Mouse (Mus musculus) limb, embryonic 12.5 days (tissue): ENCODE measurements around the gene Catsper1. TPM values are rescaled to one million over a fixed set of nuclear protein-coding genes. Genes with fewer than 3 reads are reported as not detected.
A peak's percentile ranks its signal among the peaks of the same experiment; 100 is the strongest.

Experiments
- ATAC-seq: fragments of 200-750 bp; cut with Nextera tagmentation; 2 replicates; pipeline ENCODE4 v1.8.0; 2017; ENCODE audit warnings: low read depth, moderate TSS enrichment; ENCODE audit not compliant: insufficient number of reproducible peaks, insufficient read depth, low FRiP score, low TSS enrichment
- H3K27ac ChIP-seq: fragments of 300-500 bp; sonication (generic); 2 replicates; pipeline ENCODE4 v1.5.1; 2016; ENCODE audit warnings: mild to moderate bottlenecking, moderate library complexity
- H3K27me3 ChIP-seq: fragments of 300-500 bp; sonication (generic); 2 replicates; pipeline ENCODE4 v1.6.1; 2016; ENCODE audit warnings: mild to moderate bottlenecking, moderate library complexity
- H3K36me3 ChIP-seq: fragments of 300-500 bp; sonication (generic); 2 replicates; pipeline ENCODE4 v1.6.1; 2016; ENCODE audit warnings: mild to moderate bottlenecking, moderate library complexity
- H3K4me1 ChIP-seq: fragments of 300-500 bp; sonication (generic); replicated peaks from 2 replicates; pipeline ENCODE4 v1.6.1; 2016
- H3K4me2 ChIP-seq: fragments of 300-500 bp; sonication (generic); 2 replicates; pipeline ENCODE4 v1.6.1; 2016; ENCODE audit warnings: mild to moderate bottlenecking, moderate library complexity
- H3K4me3 ChIP-seq: fragments of 300-500 bp; sonication (generic); replicated peaks from 2 replicates; pipeline ENCODE4 v1.5.1; 2016; ENCODE audit warnings: mild to moderate bottlenecking
- H3K9ac ChIP-seq: fragments of 300-500 bp; sonication (generic); replicated peaks from 2 replicates; pipeline ENCODE4 v1.6.1; 2016; ENCODE audit warnings: mild to moderate bottlenecking, moderate library complexity
- H3K9me3 ChIP-seq: fragments of 300-500 bp; sonication (generic); 2 replicates; pipeline ENCODE4 v1.6.1; 2016; ENCODE audit warnings: mild to moderate bottlenecking, moderate library complexity
- WGBS: fragments of 180-500 bp; shearing (Covaris S2); methylation state at CpG from one replicate; pipeline ENCODE4 v1.1.7; 2016; 5-methylcytosine and 5-hydroxymethylcytosine counted together
- polyA plus RNA-seq: library from polyadenylated mRNA; unstranded; fragments of >200 nt; fragmentation: Nextera tagmentation; extraction: Ambion mirVana; gene quantifications from 2 replicates; pipeline ENCODE4 v1.2.1, GENCODE M21; 2016

The Catsper1 gene
- polyA plus RNA-seq, 1 experiment from 2014 or later = not detected

DNA sequence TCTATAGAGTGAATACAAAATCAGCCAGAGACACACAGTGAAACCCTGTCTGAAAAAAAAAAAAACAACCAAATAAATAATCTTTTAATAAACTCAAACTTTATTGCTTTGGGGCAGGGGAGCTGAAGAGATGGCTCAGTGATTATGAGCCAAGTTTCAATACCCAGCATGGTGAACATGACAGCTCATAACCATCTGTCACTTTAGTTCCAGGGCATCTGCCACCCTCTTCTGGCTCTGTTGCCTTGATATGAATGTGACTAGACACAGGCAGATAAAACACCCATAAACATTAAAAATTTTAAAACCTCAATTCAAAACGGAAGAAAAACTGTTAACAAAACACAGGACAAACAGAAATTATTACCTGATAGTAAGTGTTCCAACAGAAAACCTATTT lies 41.9 kb downstream of the Catsper1 start:
- ATAC-seq = no peak
- Histone ChIP-seq H3K4me1 (no peaks in the 10 kb centered on the region), H3K9me3 (no peaks in the 10 kb centered on the region), H3K4me2 (no peak overlapping the region), H3K4me3 (no peak overlapping the region), H3K27ac (no peak overlapping the region), H3K27me3 (no peaks in the 10 kb centered on the region), H3K9ac (no peak overlapping the region), H3K36me3 (peaks cover 73% of the 10 kb centered on the region)
- 91% methylated on average over 1 of the region's 1 CpGs for WGBS

DNA sequence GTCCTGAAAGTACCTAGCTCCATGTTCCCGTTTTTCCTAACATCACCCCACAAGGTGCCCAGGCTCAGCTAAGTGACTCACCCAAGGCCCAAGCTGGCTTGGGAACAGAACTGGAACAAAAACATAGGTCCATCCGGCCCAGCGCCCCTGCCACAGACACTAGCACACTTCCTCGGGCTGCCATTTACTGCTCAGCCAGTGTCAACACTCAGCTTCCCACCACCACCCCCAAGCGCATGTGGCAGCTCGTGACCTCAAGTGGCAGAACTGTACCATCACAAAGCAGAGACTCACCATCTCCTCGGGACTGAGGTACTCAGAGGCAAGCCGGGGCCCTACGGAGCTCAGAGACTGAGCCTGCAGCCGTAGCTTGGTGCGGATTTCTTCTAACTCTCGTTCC lies 47.8 kb downstream of the Catsper1 start:
- Histone ChIP-seq H3K4me1 (peaks cover 13% of the 10 kb centered on the region), H3K27ac (no peak overlapping the region), H3K9me3 (no peaks in the 10 kb centered on the region), H3K4me2 (no peak overlapping the region), H3K9ac (no peak overlapping the region), H3K4me3 (no peak overlapping the region), H3K36me3 (peaks cover 82% of the 10 kb centered on the region), H3K27me3 (no peaks in the 10 kb centered on the region)
- ATAC-seq = no peak
- 93% methylated on average over 12 of the region's 12 CpGs for WGBS

DNA sequence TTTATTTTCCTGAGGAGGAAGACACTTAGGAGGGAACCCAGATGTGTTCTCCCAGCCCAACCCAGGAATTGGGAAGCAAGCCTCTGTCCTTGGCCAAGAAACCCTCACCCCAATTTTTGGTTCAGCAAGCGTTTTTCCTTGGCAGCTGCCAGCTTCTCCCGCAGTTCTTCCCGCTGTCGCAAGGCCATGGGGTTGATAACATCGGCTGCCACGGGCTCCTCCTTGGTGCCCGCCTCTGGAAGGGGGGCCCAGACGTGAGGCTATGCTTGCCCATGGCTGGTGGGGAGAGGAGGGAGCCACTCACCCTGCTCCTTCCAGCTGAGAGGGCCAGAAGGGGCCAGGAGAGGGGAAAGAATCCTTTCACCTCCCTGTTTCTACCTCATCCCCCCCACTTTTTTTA lies 49.2 kb downstream of the Catsper1 start:
- WGBS = 94% methylated on average over 8 of the region's 8 CpGs
- no peak overlapping the region for H3K4me2 ChIP-seq
- no peak overlapping the region for H3K9ac ChIP-seq
- peaks cover 21% of the 10 kb centered on the region for H3K4me1 ChIP-seq
- H3K27ac ChIP-seq = no peak overlapping the region
- no peaks in the 10 kb centered on the region for H3K9me3 ChIP-seq
- no peaks in the 10 kb centered on the region for H3K27me3 ChIP-seq
- no peak overlapping the region for H3K4me3 ChIP-seq
- H3K36me3 ChIP-seq = peaks cover 69% of the 10 kb centered on the region
- ATAC-seq = no peak

DNA sequence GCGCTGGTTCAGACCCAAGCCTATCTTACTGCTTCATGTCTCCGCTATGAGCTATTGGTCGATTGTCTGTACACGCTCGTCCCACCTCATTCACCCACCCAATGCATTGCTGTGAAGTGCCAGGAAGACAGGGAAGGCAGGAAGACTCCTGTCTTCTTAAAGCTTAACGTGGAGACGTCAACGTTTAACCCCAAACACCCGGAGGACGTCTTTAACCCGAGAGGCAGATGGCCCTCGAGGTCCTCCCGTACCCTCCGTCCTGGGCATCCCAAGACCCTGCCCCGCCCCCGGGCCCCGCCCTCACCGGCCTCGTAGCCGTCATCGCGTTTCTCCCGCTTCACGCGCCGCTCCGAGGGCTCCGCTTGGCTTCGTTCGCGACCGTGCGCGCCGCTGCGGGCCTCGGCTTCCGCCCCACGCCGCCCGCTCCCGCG lies 52.5 kb downstream of the Catsper1 start:
- Histone ChIP-seq H3K9ac (peak overlapping the region; percentile 94), H3K4me3 (peak overlapping the region; percentile 99), H3K4me1 (peaks cover 29% of the 10 kb centered on the region), H3K27ac (peak overlapping the region; percentile 81), H3K4me2 (peak overlapping the region; percentile 93), H3K9me3 (no peaks in the 10 kb centered on the region), H3K36me3 (peaks cover 35% of the 10 kb centered on the region), H3K27me3 (no peaks in the 10 kb centered on the region)
- under 1% methylated on average over 42 of the region's 43 CpGs for WGBS
- no peak for ATAC-seq

DNA sequence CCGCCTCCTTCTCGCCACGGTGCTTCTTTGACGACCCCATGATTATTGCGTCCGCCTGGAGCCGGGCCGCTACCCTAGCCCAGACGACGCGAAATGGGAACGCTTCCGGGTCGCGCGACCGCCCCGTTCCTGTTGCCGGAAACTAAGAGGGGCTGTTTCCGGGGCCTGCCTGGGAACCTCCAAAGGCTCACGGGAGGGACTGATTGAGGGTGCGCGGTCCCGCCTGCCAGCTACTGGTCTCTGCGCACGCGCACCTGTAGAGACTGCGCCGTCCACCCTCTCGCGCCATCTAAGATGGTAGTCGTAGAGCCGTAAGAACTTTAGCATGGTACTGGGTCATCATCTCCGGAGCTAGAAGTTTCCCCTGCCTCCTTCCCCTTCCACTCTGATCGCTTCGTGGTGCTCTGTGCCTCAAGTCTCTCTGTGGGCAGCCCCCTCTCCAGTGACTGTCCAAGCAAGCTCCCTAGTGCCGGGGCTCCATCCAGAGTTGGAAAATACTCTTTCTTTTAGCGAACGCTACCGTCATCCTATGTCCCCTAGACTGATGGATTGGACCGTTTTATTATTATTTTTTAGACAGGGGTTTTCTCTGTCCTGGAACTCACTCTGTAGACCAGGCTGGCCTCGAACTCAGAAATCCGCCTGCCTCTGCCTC lies 53.2 kb downstream of the Catsper1 start, which contains the start of gene Sart1:
TSS of gene Sart1 (minus strand) at position 116 of the 655 bp plus-strand sequence.
- 2% methylated on average over 43 of the region's 43 CpGs for WGBS
- peak within 1 kb of the TSS; percentile 81 for H3K27ac ChIP-seq
- peak; percentile 95 for ATAC-seq

DNA sequence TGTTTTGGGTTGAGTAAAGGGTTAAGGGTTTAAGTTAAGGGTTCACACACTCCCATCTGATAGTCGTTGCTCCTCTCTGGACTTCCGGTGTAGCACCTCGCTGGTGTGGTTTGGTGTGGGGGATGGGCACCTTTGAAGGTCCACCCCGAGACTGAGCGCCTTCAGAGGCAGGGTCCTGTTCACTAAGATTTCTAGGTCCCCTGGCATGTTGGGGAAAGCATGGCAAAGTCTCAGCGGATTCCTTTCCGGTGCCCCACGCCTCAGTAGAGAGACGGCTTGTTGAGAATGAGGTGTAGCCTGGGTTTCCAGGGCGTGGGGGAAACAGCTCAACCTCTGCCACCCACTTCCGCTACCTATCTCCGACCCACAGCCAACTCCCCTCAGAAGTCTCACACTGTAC lies 54.1 kb downstream of the Catsper1 start:
- Histone ChIP-seq H3K27ac (peak overlapping the region; percentile 81), H3K4me3 (peak overlapping the region; percentile 99), H3K4me1 (peaks cover 29% of the 10 kb centered on the region), H3K9ac (peak overlapping the region; percentile 94), H3K36me3 (peaks cover 19% of the 10 kb centered on the region), H3K9me3 (no peaks in the 10 kb centered on the region), H3K27me3 (peaks cover 4% of the 10 kb centered on the region; the same call in 1 of the 2 replicates), H3K4me2 (peak overlapping the region; percentile 93)
- WGBS = 28% methylated on average over 12 of the region's 12 CpGs
- no peak for ATAC-seq

More for the DNA sequence above, 53.2 kb downstream of the Catsper1 start, which contains the start of gene Sart1:
- H3K27me3 ChIP-seq = no peaks in the 10 kb centered on the region
- peak within 1 kb of the TSS; percentile 99 for H3K4me3 ChIP-seq
- H3K9ac ChIP-seq = peak within 1 kb of the TSS; percentile 94
- peaks cover 29% of the 10 kb centered on the region for H3K4me1 ChIP-seq
- peak within 1 kb of the TSS; percentile 93 for H3K4me2 ChIP-seq
- peaks cover 29% of the 10 kb centered on the region for H3K36me3 ChIP-seq
- H3K9me3 ChIP-seq = no peaks in the 10 kb centered on the region

DNA sequence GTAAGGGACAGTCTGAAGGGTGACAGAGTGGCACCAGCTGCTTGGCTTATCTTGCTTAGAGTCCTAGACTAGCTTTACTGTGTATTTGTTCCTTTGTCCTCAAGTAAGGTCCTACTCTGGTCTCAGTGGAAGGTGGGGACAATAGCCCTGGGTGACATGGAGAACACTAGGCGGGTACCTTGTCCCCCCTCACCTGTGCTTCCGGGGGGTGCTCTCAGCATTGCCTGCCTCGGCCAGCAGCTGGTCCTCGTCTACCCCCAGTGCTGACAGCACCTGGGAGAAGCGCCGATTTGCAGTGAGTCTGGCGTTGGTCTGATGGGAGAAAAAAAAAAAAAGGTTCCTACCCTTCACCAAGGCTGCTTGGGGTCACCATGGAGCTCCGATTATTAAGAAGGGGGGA lies 54.9 kb downstream of the Catsper1 start:
- H3K27ac ChIP-seq = peak overlapping the region; percentile 81
- WGBS = 76% methylated on average over 8 of the region's 8 CpGs
- peaks cover 12% of the 10 kb centered on the region for H3K36me3 ChIP-seq
- peak overlapping the region; percentile 93 for H3K4me2 ChIP-seq
- peak overlapping the region; percentile 94 for H3K9ac ChIP-seq
- no peaks in the 10 kb centered on the region for H3K9me3 ChIP-seq
- peak overlapping the region; percentile 99 for H3K4me3 ChIP-seq
- ATAC-seq = no peak
- peaks cover 4% of the 10 kb centered on the region; the same call in 1 of the 2 replicates for H3K27me3 ChIP-seq
- peaks cover 29% of the 10 kb centered on the region for H3K4me1 ChIP-seq

DNA sequence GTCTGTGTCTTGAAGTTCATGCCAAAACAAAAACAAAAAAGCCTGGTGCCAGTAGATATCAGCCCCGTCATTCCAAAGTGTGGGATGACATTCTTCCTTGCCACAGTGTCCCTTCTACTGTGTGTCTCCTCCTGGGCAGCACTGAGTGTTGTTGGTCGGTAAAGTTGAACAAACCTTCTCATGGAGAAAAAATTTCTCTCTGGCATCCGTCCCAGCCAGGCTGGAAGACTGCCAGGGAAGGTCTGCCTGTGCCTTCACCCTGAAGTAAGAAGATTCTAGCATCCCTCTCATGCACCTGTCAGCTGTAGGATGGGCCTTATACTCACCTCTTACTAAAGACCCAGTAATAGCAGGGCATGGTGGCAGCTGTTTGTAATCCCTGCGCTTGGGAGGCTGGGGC lies 57.4 kb downstream of the Catsper1 start:
- no peaks in the 10 kb centered on the region for H3K9me3 ChIP-seq
- H3K27me3 ChIP-seq = peaks cover 4% of the 10 kb centered on the region; the same call in 1 of the 2 replicates
- H3K9ac ChIP-seq = no peak overlapping the region
- H3K27ac ChIP-seq = no peak overlapping the region
- no peak overlapping the region for H3K4me3 ChIP-seq
- no peak overlapping the region for H3K4me2 ChIP-seq
- H3K4me1 ChIP-seq = peaks cover 16% of the 10 kb centered on the region
- no peaks in the 10 kb centered on the region for H3K36me3 ChIP-seq
- WGBS = 84% methylated on average over 4 of the region's 4 CpGs
- no peak for ATAC-seq

Other genes with a start within 250 kb of the Catsper1 start
- gene Yif1a, start 247.2 kb upstream of the Catsper1 start, polyA plus RNA-seq = 60.7 and 69.4 TPM in 2 replicates
- 43.0 and 46.3 TPM in 2 replicates for gene Cnih2, start 237.2 kb upstream of the Catsper1 start, polyA plus RNA-seq
- 237 and 239 TPM in 2 replicates for gene Rab1b, start 228.7 kb upstream of the Catsper1 start, polyA plus RNA-seq
- 28.1 and 32.1 TPM in 2 replicates for gene Klc2, start 217.2 kb upstream of the Catsper1 start, polyA plus RNA-seq
- gene Pacs1, start 62.6 kb upstream of the Catsper1 start, polyA plus RNA-seq = 25.9 and 32.2 TPM in 2 replicates
- gene Sf3b2, start 40.3 kb upstream of the Catsper1 start, polyA plus RNA-seq = 380 and 389 TPM in 2 replicates
- gene Gal3st3, start 37.4 kb upstream of the Catsper1 start, polyA plus RNA-seq = 6.1 and 6.7 TPM in 2 replicates
- 1.4 and 1.9 TPM in 2 replicates for gene Cst6, start 13.8 kb downstream of the Catsper1 start, polyA plus RNA-seq
- 68.6 and 73.5 TPM in 2 replicates for gene Eif1ad, start 31.0 kb downstream of the Catsper1 start, polyA plus RNA-seq
- gene Banf1, start 31.4 kb downstream of the Catsper1 start, polyA plus RNA-seq = 453 and 465 TPM in 2 replicates
- 111 and 118 TPM in 2 replicates for gene Sart1, start 53.0 kb downstream of the Catsper1 start, polyA plus RNA-seq
- gene Tsga10ip, start 66.8 kb downstream of the Catsper1 start, polyA plus RNA-seq = 0.20 TPM in 2 replicates
- 310 and 324 TPM in 2 replicates for gene Drap1, start 89.2 kb downstream of the Catsper1 start, polyA plus RNA-seq
- 65.0 and 69.1 TPM in 2 replicates for gene AI837181, start 89.4 kb downstream of the Catsper1 start, polyA plus RNA-seq
- not detected in 2 replicates for gene Fosl1, start 111.8 kb downstream of the Catsper1 start, polyA plus RNA-seq
- 10.4 and 10.8 TPM in 2 replicates for gene Ccdc85b, start 122.2 kb downstream of the Catsper1 start, polyA plus RNA-seq
- 130 and 140 TPM in 2 replicates for gene Fibp, start 124.9 kb downstream of the Catsper1 start, polyA plus RNA-seq
- 2.2 and 2.9 TPM in 2 replicates for gene Ctsw, start 132.8 kb downstream of the Catsper1 start, polyA plus RNA-seq
- gene Efemp2, start 138.2 kb downstream of the Catsper1 start, polyA plus RNA-seq = 138 and 139 TPM in 2 replicates
- 43.4 and 43.7 TPM in 2 replicates for gene Mus81, start 152.7 kb downstream of the Catsper1 start, polyA plus RNA-seq
- gene Cfl1, start 154.7 kb downstream of the Catsper1 start, polyA plus RNA-seq = 2,525 and 2,543 TPM in 2 replicates
- 0.20 and 0.42 TPM in 2 replicates for gene 1700020D05Rik, start 168.0 kb downstream of the Catsper1 start, polyA plus RNA-seq
- 9.3 and 10.1 TPM in 2 replicates for gene Snx32, start 174.8 kb downstream of the Catsper1 start, polyA plus RNA-seq
- gene Ovol1, start 224.9 kb downstream of the Catsper1 start, polyA plus RNA-seq = 1.2 TPM in 2 replicates
- 1.8 TPM in 2 replicates for gene Ap5b1, start 232.3 kb downstream of the Catsper1 start, polyA plus RNA-seq